Mouse (Mus musculus) kidney, postnatal 14 days (tissue): Measurements from ENCODE around the gene Cpsf4l.
"Not testable (repeated sequence)": the region's sequence is repeated elsewhere in the genome, so short reads cannot be mapped to it uniquely, and the experiment has no call there.

Experiments used
- DNase-seq: peaks from one replicate; pipeline ENCODE4 v3.0.0; 2022; ENCODE audit warnings: mixed read lengths

Gene Cpsf4l

GRCm38 (mm10) chr11:113664279-113664678 lies 45.5 kb downstream of the Cpsf4l start:
- no peak for DNase-seq

GRCm38 (mm10) chr11:113661835-113662351 lies 47.9 kb downstream of the Cpsf4l start:
- no peak for DNase-seq

- DNase-seq, result no peak
Observed at GRCm38 (mm10) chr11:113660940-113661339, 48.9 kb downstream of the Cpsf4l start.

- not testable (repeated sequence) for DNase-seq
Observed at GRCm38 (mm10) chr11:113660213-113660612, 49.6 kb downstream of the Cpsf4l start.

GRCm38 (mm10) chr11:113658763-113659162 lies 51.1 kb downstream of the Cpsf4l start:
- DNase-seq, result no peak

GRCm38 (mm10) chr11:113658319-113658718 lies 51.5 kb downstream of the Cpsf4l start:
- peak; percentile 41 for DNase-seq

GRCm38 (mm10) chr11:113657221-113657620 lies 52.6 kb downstream of the Cpsf4l start:
- no peak for DNase-seq

- no peak for DNase-seq
Observed at GRCm38 (mm10) chr11:113656511-113656932, 53.3 kb downstream of the Cpsf4l start.

GRCm38 (mm10) chr11:113654561-113655270 lies 55.1 kb downstream of the Cpsf4l start:
- no peak for DNase-seq

- no peak for DNase-seq
Observed at GRCm38 (mm10) chr11:113654105-113654504, 55.7 kb downstream of the Cpsf4l start.

- peak; percentile 65 for DNase-seq
Observed at GRCm38 (mm10) chr11:113652516-113652915, 57.3 kb downstream of the Cpsf4l start.

GRCm38 (mm10) chr11:113651907-113652273 lies 57.9 kb downstream of the Cpsf4l start:
- DNase-seq, result peak; percentile 58

- DNase-seq, result no peak
Observed at GRCm38 (mm10) chr11:113651206-113651906, 58.5 kb downstream of the Cpsf4l start.

- DNase-seq, result peak; percentile 79
Observed at GRCm38 (mm10) chr11:113649353-113650210, 60.2 kb downstream of the Cpsf4l start, which contains the start of gene Slc39a11. Gene Slc39a11 (minus strand): TSS chr11:113650079.

GRCm38 (mm10) chr11:113648690-113649352 lies 61.0 kb downstream of the Cpsf4l start, which contains the start of gene Cog1:
Gene Cog1 (plus strand): TSS chr11:113649169.
- DNase-seq, result no peak
